9 mouse cellular contexts compared by ENCODE assay signal in the genomic region with DNA sequence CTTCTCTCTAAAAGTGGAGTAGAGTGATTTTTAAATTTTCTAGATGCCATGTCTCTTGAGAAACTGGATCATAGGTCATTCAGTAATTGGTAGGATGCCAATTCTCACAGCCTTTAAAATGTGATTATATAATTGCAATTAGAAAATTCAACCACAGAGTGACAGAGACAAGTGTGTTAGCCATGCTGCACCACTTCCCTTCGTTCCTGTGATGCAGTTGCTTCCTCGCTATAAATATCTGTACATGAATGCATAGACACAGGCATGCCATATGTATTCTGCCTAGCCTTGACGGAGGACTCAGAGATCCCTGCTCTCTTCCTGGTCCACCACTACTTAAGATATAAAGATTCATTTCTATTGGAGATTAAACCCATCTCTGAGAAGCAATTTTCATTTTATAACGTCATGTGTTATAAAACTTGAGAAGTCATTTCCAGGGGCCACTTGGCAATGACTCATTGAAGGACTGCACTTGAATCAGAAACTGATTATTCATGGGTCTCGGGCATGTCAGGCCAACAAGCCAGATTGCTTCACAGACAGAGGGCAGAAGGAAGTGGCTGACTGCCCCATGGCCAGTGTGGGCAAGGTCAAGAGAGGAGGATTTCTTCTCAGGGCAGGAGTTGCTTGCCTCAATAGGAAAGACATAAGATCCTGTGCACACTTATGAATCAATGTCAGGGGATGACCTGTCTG.
A peak's percentile ranks its signal among the peaks of the same experiment; 100 is the strongest.
DNase-seq lines count a peak whose midpoint lies in the region; ATAC-seq lines count a peak whose summit lies in the region.
"Had no signal": no experiment of that assay in that cellular context is flagged by ENCODE, and none has a peak within 500 bp of the region (broad histone marks: within the 10 kb centered on the region; RNA-seq: fewer than 3 reads in every experiment).

No protein-coding gene starts in this region.

- DNase-seq in kidney, adult 9 months: peak; percentile 38
- DNase-seq in adrenal gland, adult 2 months: peak; percentile 89
- DNase-seq in fibroblast of lung, adult 2 months (ENCODE audit: low read depth): peak; percentile 46
- no peak for DNase-seq in cerebellum, adult 11-12 months
- DNase-seq in right cerebral cortex, postnatal 10 days (ENCODE audit: low spot score in 2 of 2): no peak

- no peak overlapping the region for H3K4me2 ChIP-seq in kidney, embryonic 16.5 days (replicated peaks; ENCODE audit: low read depth, low read length)
- H3K4me2 ChIP-seq: hindbrain, embryonic 15.5 days had no signal

- H3K27ac ChIP-seq in kidney, embryonic 16.5 days (ENCODE audit: low read length): no peak overlapping the region
- H3K27ac ChIP-seq: hindbrain, embryonic 15.5 days had no signal

- no peak overlapping the region for H3K4me3 ChIP-seq in kidney, embryonic 16.5 days (ENCODE audit: low read length)
- H3K4me3 ChIP-seq: hindbrain, embryonic 15.5 days had no signal

- WGBS in kidney, embryonic 16.5 days: 74% methylated on average over 5 of the region's 5 CpGs

- no peak for ATAC-seq in kidney, embryonic 16.5 days (ENCODE audit: low FRiP score, low TSS enrichment)
- peak; percentile 73 for ATAC-seq in megakaryocyte, adult 5-6 weeks (ENCODE audit: poor library complexity, severe bottlenecking)
- ATAC-seq: forebrain, embryonic 16.5 days had no signal

- H3K9ac ChIP-seq in kidney, embryonic 16.5 days (replicated peaks; ENCODE audit: low read length): no peak overlapping the region
- H3K9ac ChIP-seq: hindbrain, embryonic 15.5 days had no signal

- no peaks in the 10 kb centered on the region for H3K4me1 ChIP-seq in kidney, embryonic 16.5 days (ENCODE audit: insufficient read depth, low read length)
- H3K4me1 ChIP-seq: hindbrain, embryonic 15.5 days had no signal

- H3K9me3 ChIP-seq in kidney, embryonic 16.5 days (ENCODE audit: low read length): no peaks in the 10 kb centered on the region
- H3K9me3 ChIP-seq: hindbrain, embryonic 15.5 days had no signal

- H3K36me3 ChIP-seq in kidney, embryonic 16.5 days (ENCODE audit: insufficient read depth, low read length): no peaks in the 10 kb centered on the region
- H3K36me3 ChIP-seq: hindbrain, embryonic 15.5 days had no signal

- no peaks in the 10 kb centered on the region for H3K27me3 ChIP-seq in kidney, embryonic 16.5 days (ENCODE audit: insufficient read depth, low read length)
- H3K27me3 ChIP-seq: hindbrain, embryonic 15.5 days had no signal

Comparison
In these comparisons a context has a peak if more than half of its experiments do, and no peak if none do; other contexts are left out.
1. DNase-seq: peak in kidney, adult 9 months (single experiment), adrenal gland, adult 2 months (single experiment) and fibroblast of lung, adult 2 months (single experiment); none in cerebellum, adult 11-12 months (single experiment) and right cerebral cortex, postnatal 10 days (0 of 2).